8 mouse cellular contexts compared by ENCODE assay signal in the genomic region with DNA sequence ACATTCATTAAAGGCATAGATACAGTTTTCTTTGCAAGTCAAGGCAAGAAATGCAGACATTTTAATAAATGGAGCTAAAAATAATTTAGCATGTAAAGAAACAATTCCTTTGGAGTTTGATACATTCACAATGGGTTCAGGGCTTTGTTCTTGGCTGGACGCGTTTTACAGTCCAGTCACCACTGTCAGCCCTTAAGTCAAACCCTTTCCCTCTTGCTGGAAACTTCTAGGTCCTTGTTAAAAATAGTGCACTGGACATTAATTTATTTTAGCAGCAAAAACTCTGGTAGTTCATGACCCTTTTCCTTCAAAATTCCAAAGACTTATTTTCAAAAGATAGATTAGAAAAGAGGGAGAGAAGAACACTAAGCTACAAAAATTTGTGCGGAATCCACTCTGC.
DNase-seq lines count a peak whose midpoint lies in the region; ATAC-seq and TF ChIP-seq lines count a peak whose summit lies in the region.

No protein-coding gene starts in this region.

- DNase-seq in embryo, embryonic 9.5 days (ENCODE audit: extremely low spot score), result peak; percentile 27
- DNase-seq in embryo, embryonic 10 days (ENCODE audit: low spot score), result no peak
- no peak for DNase-seq in lung, embryonic 14.5 days
- DNase-seq in lung, postnatal 4 days, result no peak
- no peak for DNase-seq in left cerebral cortex, adult 9 months (ENCODE audit: low spot score in 2 of 2)
- DNase-seq in adrenal gland, postnatal 10 days, result no peak

- no peaks in the 10 kb centered on the region for H3K36me3 ChIP-seq in lung, embryonic 14.5 days (ENCODE audit: insufficient read depth)
- H3K36me3 ChIP-seq in hindbrain, embryonic 15.5 days, result no peaks in the 10 kb centered on the region
- H3K36me3 ChIP-seq in neural tube, embryonic 12.5 days, result no peaks in the 10 kb centered on the region

- peak overlapping the region; percentile 74; the same call in 1 of the 2 replicates for H3K27ac ChIP-seq in lung, embryonic 14.5 days (ENCODE audit: low read depth)
- H3K27ac ChIP-seq in hindbrain, embryonic 15.5 days (replicated peaks), result peak overlapping the region; percentile 100
- peak overlapping the region; percentile 97 for H3K27ac ChIP-seq in neural tube, embryonic 12.5 days

- no peak for ATAC-seq in lung, embryonic 14.5 days (ENCODE audit: insufficient read depth)
- no peak for ATAC-seq in hindbrain, embryonic 15.5 days (ENCODE audit: low FRiP score, low read depth)
- ATAC-seq in neural tube, embryonic 12.5 days (ENCODE audit: low FRiP score, low read depth), result no peak

- peak overlapping the region; percentile 88 for H3K4me2 ChIP-seq in lung, embryonic 14.5 days
- H3K4me2 ChIP-seq in hindbrain, embryonic 15.5 days, result peak overlapping the region; percentile 90
- peak overlapping the region; percentile 74 for H3K4me2 ChIP-seq in neural tube, embryonic 12.5 days (replicated peaks)

- 30% methylated on average over 3 of the region's 3 CpGs for WGBS in lung, embryonic 14.5 days
- WGBS in hindbrain, embryonic 15.5 days, result 14% methylated on average over 3 of the region's 3 CpGs
- WGBS in neural tube, embryonic 12.5 days, result 17% methylated on average over 3 of the region's 3 CpGs

- peak overlapping the region; percentile 48; the same call in 1 of the 2 replicates for H3K9ac ChIP-seq in lung, embryonic 14.5 days
- peak overlapping the region; percentile 70 for H3K9ac ChIP-seq in hindbrain, embryonic 15.5 days
- peak overlapping the region; percentile 65 for H3K9ac ChIP-seq in neural tube, embryonic 12.5 days

- H3K9me3 ChIP-seq in lung, embryonic 14.5 days (ENCODE audit: low read depth, low read length), result no peaks in the 10 kb centered on the region
- H3K9me3 ChIP-seq in hindbrain, embryonic 15.5 days, result no peaks in the 10 kb centered on the region
- no peaks in the 10 kb centered on the region for H3K9me3 ChIP-seq in neural tube, embryonic 12.5 days

- peak overlapping the region; percentile 41; the same call in 1 of the 2 replicates for H3K4me3 ChIP-seq in lung, embryonic 14.5 days (ENCODE audit: low read depth, low read length)
- H3K4me3 ChIP-seq in hindbrain, embryonic 15.5 days, result peak overlapping the region; percentile 47
- H3K4me3 ChIP-seq in neural tube, embryonic 12.5 days, result peak overlapping the region; percentile 37

- H3K4me1 ChIP-seq in lung, embryonic 14.5 days (ENCODE audit: insufficient read depth), result peaks cover 3% of the 10 kb centered on the region; the same call in 1 of the 2 replicates
- peaks cover 37% of the 10 kb centered on the region for H3K4me1 ChIP-seq in hindbrain, embryonic 15.5 days (replicated peaks)
- peaks cover 26% of the 10 kb centered on the region for H3K4me1 ChIP-seq in neural tube, embryonic 12.5 days

- TF ChIP-seq CTCF in lung, embryonic 14.5 days (IDR thresholded peaks at IDR 0.05; ENCODE audit: low read depth), result no peak

- H3K27me3 ChIP-seq in lung, embryonic 14.5 days (ENCODE audit: insufficient read depth, low read length), result no peaks in the 10 kb centered on the region
- H3K27me3 ChIP-seq in hindbrain, embryonic 15.5 days, result no peaks in the 10 kb centered on the region
- H3K27me3 ChIP-seq in neural tube, embryonic 12.5 days (replicated peaks), result no peaks in the 10 kb centered on the region
